8 mouse cellular contexts compared by ENCODE assay signal in genomic region chr16:44558471-44559329, GRCm38 (mm10). TPM values are rescaled to one million over a fixed set of nuclear protein-coding genes. Genes with fewer than 3 reads are reported as not detected.
DNase-seq lines count a peak whose midpoint lies in the region; ATAC-seq lines count a peak whose summit lies in the region.

Gene Boc (minus strand): TSS chr16:44558897.

- H3K4me1 ChIP-seq in hindbrain, embryonic 16.5 days (ENCODE audit: control insufficient read depth, insufficient read depth, low read depth, low read length): peaks cover 4% of the 10 kb centered on the region

- peak; percentile 87 to 94 for DNase-seq in adrenal gland, adult (ENCODE audit: inconsistent age in 2 of 2, low spot score in 1 of 2)
- DNase-seq in cerebellum, postnatal 4 days (ENCODE audit: low spot score in 2 of 2): peak; percentile 39 to 60
- DNase-seq in gastrocnemius, postnatal 10 days: peak; percentile 63
- DNase-seq in left cerebral cortex, adult 8-10 months (ENCODE audit: low spot score in 2 of 2): peak in 1 of 2 experiments; percentile 28
- peak; percentile 68 for DNase-seq in right cerebral cortex, adult 18-20 months

- no peaks in the 10 kb centered on the region for H3K79me2 ChIP-seq in macrophage (ENCODE audit: inconsistent target)

- H3K36me3 ChIP-seq in hindbrain, embryonic 16.5 days (ENCODE audit: control insufficient read depth, insufficient read depth, low read length): no peaks in the 10 kb centered on the region
- no peaks in the 10 kb centered on the region for H3K36me3 ChIP-seq in macrophage (ENCODE audit: inconsistent target)

- H3K27ac ChIP-seq in hindbrain, embryonic 16.5 days (ENCODE audit: low read depth, low read length): peak within 1 kb of the TSS; percentile 84
- H3K27ac ChIP-seq in macrophage: no peak within 1 kb of the TSS

- H3K9me3 ChIP-seq in hindbrain, embryonic 16.5 days (ENCODE audit: control insufficient read depth, low read length): no peaks in the 10 kb centered on the region

- peak within 1 kb of the TSS; percentile 98 for H3K4me2 ChIP-seq in hindbrain, embryonic 16.5 days (ENCODE audit: low read length)

- peak; percentile 76 for ATAC-seq in hindbrain, embryonic 16.5 days
- no peak for ATAC-seq in activated CD4-positive, CD25-positive, alpha-beta regulatory T cell, adult 4 months

- peak within 1 kb of the TSS; percentile 65 for H3K4me3 ChIP-seq in hindbrain, embryonic 16.5 days (ENCODE audit: low read length)
- H3K4me3 ChIP-seq in macrophage (ENCODE audit: inconsistent target): peak within 1 kb of the TSS; percentile 7; the same call in 1 of the 2 replicates

- peak within 1 kb of the TSS; percentile 88 for H3K9ac ChIP-seq in hindbrain, embryonic 16.5 days (ENCODE audit: low read depth, low read length)

- under 1% methylated on average over 44 of the region's 46 CpGs for WGBS in hindbrain, embryonic 16.5 days
- WGBS in macrophage (ENCODE audit: missing documents): under 1% methylated on average over 44 of the region's 46 CpGs

- no peaks in the 10 kb centered on the region for H3K27me3 ChIP-seq in hindbrain, embryonic 16.5 days (replicated peaks; ENCODE audit: control insufficient read depth, insufficient read depth, low read length)

RNA-seq across cellular contexts. Expression of gene Boc, which starts in this region (rescaled TPM):
- total RNA-seq in gastrocnemius, postnatal 10 days (2021): 10 to 100 TPM; 14.0 to 15.9 TPM
- 12.1 and 16.4 TPM in 2 replicates for polyA plus RNA-seq in hindbrain, embryonic 16.5 days (2015; fragmentation: Nextera tagmentation; extraction: Ambion mirVana)
- total RNA-seq in left cerebral cortex, adult 8-10 months (2022): 10 to 100 TPM; 13.9 to 16.8 (median 15.3) TPM
- 1 to 10 TPM in 2 of 26 experiments, under 1 TPM in 5, not detected in 19; 0.08 to 4.5 (median 0.33) TPM for total RNA-seq in macrophage (2018; cell fraction: chromatin; rRNA removed)
- under 1 TPM in 19 of 26 experiments, not detected in 7; 0.03 to 0.24 (median 0.05) TPM for total RNA-seq in macrophage (2018; cell fraction: cytosol; rRNA removed)
- total RNA-seq in macrophage (2018; cell fraction: nucleus; rRNA removed): 1 to 10 TPM in 1 of 26 experiments, under 1 TPM in 8, not detected in 17; 0.10 to 1.3 (median 0.25) TPM
- polyA plus RNA-seq in macrophage (2018): 0.04 to 0.10 TPM (median 0.06 TPM) in 3 replicates
- under 1 TPM; 0.09 to 0.10 TPM for polyA plus RNA-seq in activated CD4-positive, CD25-positive, alpha-beta regulatory T cell, adult 4 months (2017; shearing (Covaris generic))

Comparison
In these comparisons a context has a peak if more than half of its experiments do, and no peak if none do; other contexts are left out.
1. RNA of gene Boc (polyA plus RNA-seq): 12.1 to 16.4 TPM in hindbrain, embryonic 16.5 days; 0.09 to 0.10 TPM in activated CD4-positive, CD25-positive, alpha-beta regulatory T cell, adult 4 months and 0.04 to 0.10 TPM in macrophage; every median in the first group is over 10 times any median in the second.